In genomic region chr13:73461551-73461950, GRCm38 (mm10) we compare ENCODE assay signal across 14 mouse cellular contexts.
"Had no signal": no experiment of that assay in that cellular context is flagged by ENCODE, and none has a peak within 500 bp of the region (broad histone marks: within the 10 kb centered on the region; RNA-seq: fewer than 3 reads in every experiment).

No protein-coding gene starts in this region.

- ATAC-seq: intestine, postnatal 0 days; midbrain, embryonic 15.5 days had no signal

- H3K36me3 ChIP-seq: limb, embryonic 15.5 days; lung, embryonic 15.5 days; midbrain, embryonic 15.5 days; neural tube, embryonic 12.5 days had no signal

- H3K4me2 ChIP-seq: limb, embryonic 15.5 days; lung, embryonic 15.5 days; midbrain, embryonic 11.5 days; midbrain, embryonic 15.5 days; neural tube, embryonic 12.5 days had no signal

- H3K4me1 ChIP-seq: limb, embryonic 15.5 days; lung, embryonic 15.5 days; midbrain, embryonic 15.5 days; neural tube, embryonic 12.5 days had no signal

- DNase-seq: kidney, adult 8-10 months; kidney, postnatal 36 days; retina, postnatal 1 day; thymus, adult 18-20 months; thymus, postnatal 14 days had no signal

- H3K4me3 ChIP-seq: layer of hippocampus, adult 2 months; limb, embryonic 15.5 days; lung, embryonic 15.5 days; megakaryocyte, embryonic 14.5 days; midbrain, embryonic 15.5 days; neural tube, embryonic 12.5 days had no signal

- H3K27me3 ChIP-seq: limb, embryonic 15.5 days; lung, embryonic 15.5 days; midbrain, embryonic 15.5 days; neural tube, embryonic 12.5 days had no signal

- H3K27ac ChIP-seq: kidney, postnatal 0 days; layer of hippocampus, adult 2 months; limb, embryonic 15.5 days; lung, embryonic 15.5 days; midbrain, embryonic 15.5 days; neural tube, embryonic 12.5 days had no signal

- H3K9ac ChIP-seq: limb, embryonic 15.5 days; lung, embryonic 15.5 days; midbrain, embryonic 15.5 days; neural tube, embryonic 12.5 days had no signal

- H3K9me3 ChIP-seq: limb, embryonic 15.5 days; lung, embryonic 15.5 days; megakaryocyte, embryonic 14.5 days; midbrain, embryonic 15.5 days; neural tube, embryonic 12.5 days had no signal
